Mouse (Mus musculus): Measurements from ENCODE around the gene Slc25a33.
A peak's percentile ranks its signal among the peaks of the same experiment; 100 is the strongest.
"Not testable (repeated sequence)": the region's sequence is repeated elsewhere in the genome, so short reads cannot be mapped to it uniquely, and the experiment has no call there.

Gene Slc25a33

GRCm38 (mm10) chr4:149758423-149758822 lies 15.7 kb downstream of the Slc25a33 start:
- DNase-seq (ENCODE audit: low spot score in 2 of 2), result no peak

- DNase-seq (ENCODE audit: low spot score in 2 of 2), result not testable (repeated sequence)
These were observed 17.5 kb downstream of the Slc25a33 start for GRCm38 (mm10) chr4:149756546-149756945.

GRCm38 (mm10) chr4:149752836-149753235 lies 21.2 kb downstream of the Slc25a33 start:
- DNase-seq (ENCODE audit: low spot score in 2 of 2), result no peak

GRCm38 (mm10) chr4:149752124-149752799 lies 21.8 kb downstream of the Slc25a33 start:
- DNase-seq (ENCODE audit: low spot score in 2 of 2), result peak in 1 of 2 experiments; percentile 57

DNA sequence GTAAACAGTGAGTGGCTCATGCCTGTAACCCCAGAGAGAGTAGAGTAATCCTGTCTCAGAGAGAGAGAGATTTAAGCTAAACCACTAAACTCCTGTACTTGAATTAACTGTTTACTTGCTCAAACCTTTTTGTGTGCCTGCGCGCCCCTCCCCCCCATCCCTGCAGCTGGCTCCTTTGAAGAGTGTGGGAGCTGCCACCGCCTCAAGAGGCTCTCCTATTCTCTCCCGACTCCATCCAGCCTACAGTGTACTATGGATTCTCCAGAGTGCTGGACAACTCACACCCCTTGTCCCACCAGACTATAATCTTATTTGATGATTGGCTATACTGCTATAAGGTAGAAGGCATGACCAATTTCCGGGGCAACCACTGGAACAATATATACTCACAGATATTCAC lies 23.4 kb downstream of the Slc25a33 start:
- no peak for DNase-seq (ENCODE audit: low spot score in 2 of 2)

DNA sequence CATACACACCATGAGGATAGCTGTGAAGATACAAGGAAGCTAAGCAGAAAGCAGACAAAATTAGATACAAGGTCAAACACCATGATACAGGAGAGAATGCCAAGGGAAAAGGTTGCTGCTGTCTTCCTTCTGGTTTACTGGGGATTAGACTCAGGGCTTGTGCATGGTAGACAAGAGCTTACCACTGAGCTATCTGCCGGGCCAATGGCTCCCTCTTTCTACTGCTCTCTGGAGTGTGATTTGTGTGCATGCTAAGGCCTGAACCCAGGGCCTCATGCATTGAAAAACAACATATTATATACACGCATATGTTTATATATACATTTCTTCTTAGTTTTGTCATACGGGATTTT lies 24.4 kb downstream of the Slc25a33 start:
- not testable (repeated sequence) for DNase-seq (ENCODE audit: low spot score in 2 of 2)

DNA sequence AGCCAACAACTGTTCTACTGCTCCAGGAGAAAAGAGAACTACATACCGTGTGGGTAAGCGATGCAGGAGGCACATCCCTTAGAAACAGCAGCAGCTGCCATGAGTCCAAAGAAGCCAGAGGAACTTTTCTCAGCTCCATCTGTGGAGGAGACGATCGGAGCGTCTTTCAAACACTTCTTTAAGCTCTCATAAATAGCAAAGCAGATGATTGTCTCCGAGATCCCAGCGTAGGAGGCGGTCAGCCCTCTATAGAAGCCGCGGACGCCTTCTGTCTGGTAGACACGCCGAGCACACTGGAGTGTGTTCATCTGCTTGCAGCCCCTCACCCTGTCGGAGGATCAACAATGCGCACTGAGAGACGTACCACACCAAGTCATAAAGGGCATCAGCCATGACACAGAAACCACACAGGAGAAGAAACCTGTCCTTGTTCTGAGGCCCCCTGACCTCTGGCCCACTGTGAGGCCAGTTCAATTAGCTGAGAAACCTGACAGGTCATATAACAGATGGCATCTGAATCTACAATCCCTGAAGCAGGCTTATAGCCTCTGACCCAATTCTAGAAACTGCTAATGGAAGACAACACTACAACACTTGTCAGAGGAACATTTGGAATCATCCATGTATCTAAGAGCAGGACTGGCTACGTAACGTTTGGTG lies 24.9 kb downstream of the Slc25a33 start:
- no peak for DNase-seq (ENCODE audit: low spot score in 2 of 2)

DNA sequence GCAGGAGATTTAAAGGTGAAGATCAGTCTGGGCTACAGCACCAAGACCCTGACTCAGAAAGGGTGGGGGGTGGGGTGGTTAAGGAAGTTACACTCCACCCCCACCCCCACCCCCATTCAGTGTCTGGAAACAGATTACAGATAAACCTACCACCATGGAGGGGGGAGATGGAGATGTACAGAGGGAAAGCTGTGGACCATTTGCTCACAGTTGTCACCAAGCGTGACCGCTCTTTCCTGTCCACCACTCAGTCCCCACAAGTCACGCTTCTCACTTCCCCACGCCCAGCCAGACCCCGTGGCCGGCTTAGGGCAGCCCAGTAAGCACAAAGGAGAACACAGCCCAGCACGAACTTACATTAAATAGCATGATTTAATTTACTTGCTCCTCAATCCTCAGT lies 30.0 kb downstream of the Slc25a33 start:
- DNase-seq (ENCODE audit: low spot score in 2 of 2), result no peak

GRCm38 (mm10) chr4:149742011-149742530 lies 32.0 kb downstream of the Slc25a33 start:
- DNase-seq (ENCODE audit: low spot score in 2 of 2), result no peak

GRCm38 (mm10) chr4:149740301-149740700 lies 33.8 kb downstream of the Slc25a33 start:
- DNase-seq (ENCODE audit: low spot score in 2 of 2), result no peak

GRCm38 (mm10) chr4:149739478-149739877 lies 34.6 kb downstream of the Slc25a33 start:
- no peak for DNase-seq (ENCODE audit: low spot score in 2 of 2)

DNA sequence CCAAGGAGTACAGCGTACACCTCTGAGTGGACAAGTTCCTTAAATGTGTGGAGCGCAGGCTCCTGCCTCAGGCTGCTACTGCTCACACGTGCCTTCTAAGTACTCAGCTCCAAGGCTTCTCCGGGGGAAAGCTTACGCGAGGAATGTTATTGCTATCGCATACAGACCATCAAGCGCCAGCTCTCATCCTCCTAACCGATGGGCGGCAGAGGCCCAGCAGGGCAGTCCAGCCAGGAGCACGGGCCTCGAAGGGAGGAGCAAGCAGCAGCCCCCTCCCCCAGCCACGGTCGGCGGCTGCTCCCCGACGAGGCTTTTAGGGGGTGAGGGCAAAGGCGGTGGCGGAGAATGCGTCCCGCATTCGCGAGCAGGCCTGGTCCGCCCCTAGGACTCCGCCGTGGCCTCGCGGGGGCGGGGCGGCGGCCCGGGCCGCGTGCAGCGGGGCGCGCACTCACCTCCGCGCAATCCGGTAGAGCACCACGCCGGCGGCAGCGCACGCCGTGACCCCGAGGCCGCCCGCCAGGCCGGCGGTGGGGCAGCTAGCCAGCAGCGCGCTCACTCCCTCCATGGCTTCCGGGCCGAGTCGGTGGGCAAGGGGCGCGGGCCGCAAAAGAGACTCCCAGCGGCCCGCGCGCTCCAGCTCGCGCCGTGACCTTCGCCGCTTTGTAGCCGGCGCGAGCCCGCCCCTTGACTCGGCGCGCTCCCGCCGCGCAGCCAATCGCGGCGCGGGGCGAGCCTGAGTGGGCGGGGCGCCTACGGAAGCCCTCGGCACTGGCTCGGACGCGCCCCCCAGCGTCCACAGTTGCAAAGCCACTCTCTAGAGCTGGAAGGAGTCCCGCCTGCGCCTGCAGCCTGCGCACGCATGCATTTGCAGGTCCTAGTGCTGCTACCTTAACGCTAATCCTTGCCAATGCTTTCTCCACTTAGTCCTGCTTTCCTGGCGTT lies 36.4 kb downstream of the Slc25a33 start, which contains the start of gene Tmem201:
Gene Tmem201 (minus strand): TSS at position 662 of the 942 bp plus-strand sequence.
- DNase-seq (ENCODE audit: low spot score in 2 of 2), result peak; percentile 88 to 95

- no peak for DNase-seq (ENCODE audit: low spot score in 2 of 2)
These were observed 37.5 kb downstream of the Slc25a33 start for GRCm38 (mm10) chr4:149736581-149736980.

DNA sequence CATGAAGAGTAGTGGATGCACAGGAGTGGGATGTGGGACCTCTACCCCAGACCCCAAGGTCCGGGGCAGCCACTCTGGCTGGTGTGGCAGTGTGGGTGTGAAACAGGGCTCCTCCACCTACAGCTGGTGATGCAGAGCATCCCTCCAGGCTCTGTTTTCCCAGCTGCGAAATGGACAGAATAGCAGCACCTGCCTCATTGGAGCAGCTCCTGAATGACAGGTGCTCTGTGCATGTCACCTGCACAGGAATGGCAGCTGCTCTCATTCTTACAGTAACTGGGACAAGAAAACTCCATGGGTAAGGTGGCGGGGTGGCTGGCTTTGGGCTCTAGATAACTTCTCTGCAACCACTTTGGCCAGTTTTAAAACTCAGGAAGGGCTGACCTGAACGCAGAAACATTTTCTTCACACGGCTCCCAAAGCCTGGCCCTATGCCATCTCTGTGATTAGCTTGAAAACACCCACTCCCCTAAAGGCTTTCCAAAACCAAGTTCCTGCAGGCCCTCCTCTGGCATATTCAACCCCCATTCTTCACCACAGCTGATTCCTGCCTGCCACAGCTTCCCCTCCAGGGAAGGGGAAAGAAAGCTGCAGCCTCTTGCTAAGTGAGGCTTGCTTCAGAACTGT lies 38.3 kb downstream of the Slc25a33 start:
- no peak for DNase-seq (ENCODE audit: low spot score in 2 of 2)

- DNase-seq (ENCODE audit: low spot score in 2 of 2), result no peak
These were observed 39.2 kb downstream of the Slc25a33 start for GRCm38 (mm10) chr4:149734730-149735475.

DNA sequence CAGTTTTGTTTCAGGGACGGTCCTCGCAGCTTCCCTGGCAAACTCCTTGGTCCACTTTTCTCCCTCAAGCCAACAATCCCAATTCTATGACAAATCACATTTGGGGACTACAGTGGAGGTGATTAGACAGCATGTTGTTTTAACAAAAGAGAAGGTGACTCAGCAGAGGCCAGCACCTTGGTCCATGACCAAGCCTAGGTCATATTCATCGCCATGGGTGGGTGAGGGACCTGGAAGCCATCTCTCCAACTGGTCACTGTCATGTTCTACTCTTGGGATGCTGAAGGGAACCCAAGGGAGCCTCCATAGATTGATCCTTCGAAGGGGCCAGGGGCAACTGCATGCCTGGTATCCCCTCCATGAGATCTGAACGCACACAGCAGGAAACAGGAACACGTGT lies 39.8 kb downstream of the Slc25a33 start:
- DNase-seq (ENCODE audit: low spot score in 2 of 2), result no peak

DNA sequence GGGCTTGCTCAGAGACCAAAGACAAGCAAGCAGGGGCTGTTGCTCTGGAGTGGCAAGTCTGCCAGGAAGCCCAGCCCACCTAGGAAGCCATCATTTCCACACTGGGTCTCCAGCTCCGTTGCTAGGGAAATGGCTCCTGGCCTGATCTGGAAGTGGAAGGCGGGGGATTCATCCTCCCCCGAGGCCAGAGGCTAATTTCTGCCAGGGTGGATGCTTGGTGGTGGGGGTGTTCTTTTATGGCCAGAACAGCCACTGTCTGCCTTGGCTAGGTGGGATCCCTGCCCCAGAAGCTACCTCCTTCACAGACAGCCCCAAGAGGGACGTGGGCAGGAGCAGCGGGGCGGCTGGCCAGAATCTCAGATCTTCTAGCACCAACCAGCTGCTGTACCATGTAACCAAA lies 40.3 kb downstream of the Slc25a33 start:
- DNase-seq (ENCODE audit: low spot score in 2 of 2), result no peak

DNA sequence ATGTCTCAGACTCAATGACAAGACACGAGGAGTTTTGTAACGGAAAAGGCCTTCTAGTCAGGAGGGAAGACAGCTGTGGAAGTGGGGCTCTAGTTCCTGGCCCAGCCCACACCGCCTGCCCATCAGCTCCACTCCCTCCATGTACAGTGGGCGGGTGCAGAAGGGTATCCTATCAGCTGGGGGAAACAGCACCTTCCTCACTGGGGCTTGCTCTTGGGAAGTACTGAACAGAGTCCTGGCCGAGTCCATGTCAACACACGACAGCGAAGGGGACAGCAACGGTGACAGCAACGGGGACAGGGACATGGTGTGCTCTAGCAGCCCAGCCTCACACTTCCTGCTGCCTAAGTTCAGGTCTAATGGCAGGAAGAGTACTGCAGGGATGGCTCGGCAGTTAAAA lies 41.3 kb downstream of the Slc25a33 start:
- no peak for DNase-seq (ENCODE audit: low spot score in 2 of 2)

GRCm38 (mm10) chr4:149732313-149732712 lies 41.8 kb downstream of the Slc25a33 start:
- DNase-seq (ENCODE audit: low spot score in 2 of 2), result no peak

DNA sequence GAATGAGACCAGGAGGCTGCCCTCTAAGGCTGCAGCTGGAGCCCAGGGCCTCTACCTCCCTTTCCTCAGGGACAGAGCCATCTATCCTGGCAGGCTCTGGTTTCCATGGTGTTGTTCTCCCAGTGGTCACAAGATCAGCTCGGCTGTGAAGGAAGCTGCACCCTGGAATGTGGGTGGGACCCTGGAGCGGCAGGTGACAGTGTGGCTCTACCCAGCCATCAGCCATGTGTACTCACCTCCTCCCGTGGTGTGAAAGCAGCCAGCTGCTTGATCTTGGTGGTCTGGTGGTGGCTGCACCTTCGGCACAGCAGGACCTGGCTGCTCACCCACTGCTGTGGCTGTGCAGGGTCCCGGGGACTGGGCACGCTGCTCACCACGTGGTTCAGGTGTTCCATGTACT lies 43.2 kb downstream of the Slc25a33 start:
- DNase-seq (ENCODE audit: low spot score in 2 of 2), result no peak

DNA sequence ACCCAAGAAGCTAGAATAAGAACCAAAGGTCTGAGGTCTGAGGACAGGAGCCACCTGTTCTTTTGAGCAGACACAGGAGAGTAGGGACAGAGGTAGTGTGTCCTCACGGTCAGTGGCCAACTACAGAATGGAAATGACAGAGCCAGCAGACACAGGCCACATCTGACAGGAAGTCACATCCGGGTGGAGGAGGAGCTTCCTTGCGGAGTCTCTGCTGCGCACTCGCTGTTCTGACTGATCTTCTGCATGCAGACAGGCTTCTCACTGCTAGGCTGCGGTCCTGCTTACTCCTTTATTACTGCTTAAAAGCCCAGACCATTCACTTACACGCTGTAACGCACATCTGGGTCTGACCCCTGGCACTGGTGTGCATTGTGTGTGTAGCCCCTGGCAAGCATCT lies 45.3 kb downstream of the Slc25a33 start:
- no peak for DNase-seq (ENCODE audit: low spot score in 2 of 2)

Measured in frontal cortex, postnatal 14 days (tissue).